Mouse (Mus musculus) intestine, postnatal 0 days (tissue): ENCODE results near the gene Maml1. TPM values are rescaled to one million over a fixed set of nuclear protein-coding genes. Genes with fewer than 3 reads are reported as not detected.
A peak's percentile ranks its signal among the peaks of the same experiment; 100 is the strongest.

ENCODE experiments used
- ATAC-seq: fragments of 200-750 bp; cut with Nextera tagmentation; 2 replicates; pipeline ENCODE4 v1.8.0; 2017; ENCODE audit warnings: mild to moderate bottlenecking, moderate TSS enrichment, moderate library complexity
- H3K27ac ChIP-seq: fragments of 300-500 bp; sonication (generic); 2 replicates; pipeline ENCODE4 v1.5.1; 2014; ENCODE audit warnings: mild to moderate bottlenecking, low read depth, low read length, moderate library complexity
- H3K27me3 ChIP-seq: fragments of 300-500 bp; sonication (generic); replicated peaks from 2 replicates; pipeline ENCODE4 v1.6.1; 2014; ENCODE audit warnings: low read length, mixed read lengths; ENCODE audit not compliant: control insufficient read depth, insufficient read depth
- H3K36me3 ChIP-seq: fragments of 300-500 bp; sonication (generic); 2 replicates; pipeline ENCODE4 v1.6.1; 2014; ENCODE audit warnings: mild to moderate bottlenecking, moderate library complexity; ENCODE audit not compliant: control insufficient read depth, insufficient read depth
- H3K4me1 ChIP-seq: fragments of 300-500 bp; sonication (generic); replicated peaks from 2 replicates; pipeline ENCODE4 v1.6.1; 2014; ENCODE audit warnings: antibody characterized with exemption, low read length, mixed read lengths; ENCODE audit not compliant: control insufficient read depth, insufficient read depth
- H3K4me2 ChIP-seq: fragments of 300-500 bp; sonication (generic); replicated peaks from 2 replicates; pipeline ENCODE4 v1.6.1; 2014; ENCODE audit warnings: low read depth, mild to moderate bottlenecking, moderate library complexity
- H3K4me3 ChIP-seq: fragments of 300-500 bp; sonication (generic); 2 replicates; pipeline ENCODE4 v1.5.1; 2014; ENCODE audit warnings: low read depth, low read length
- H3K9ac ChIP-seq: fragments of 300-500 bp; sonication (generic); 2 replicates; pipeline ENCODE4 v1.6.1; 2014; ENCODE audit warnings: mild to moderate bottlenecking, low read depth, low read length
- H3K9me3 ChIP-seq: fragments of 300-500 bp; sonication (generic); 2 replicates; pipeline ENCODE4 v1.6.1; 2016; ENCODE audit warnings: mixed run types; ENCODE audit not compliant: control insufficient read depth
- CTCF ChIP-seq: sonication (generic); IDR thresholded peaks from 2 replicates; pipeline ENCODE4 v1.5.1; 2016; ENCODE audit warnings: low read depth, mild to moderate bottlenecking, control low read depth, antibody characterized with exemption, moderate library complexity
- WGBS: fragments of 180-500 bp; shearing (Covaris S2); extraction: QIAGEN DNeasy Blood & Tissue Kit; methylation state at CpG from one replicate; pipeline ENCODE4 v1.1.7; 2014; 5-methylcytosine and 5-hydroxymethylcytosine counted together
- polyA plus RNA-seq: library from polyadenylated mRNA; unstranded; fragments of >200 nt; fragmentation: Nextera tagmentation; extraction: Ambion mirVana; gene quantifications from 2 replicates; pipeline ENCODE4 v1.2.1, GENCODE M21; 2015

Maml1 gene
- polyA plus RNA-seq, 1 experiment from 2014 or later: 2.5 TPM

DNA sequence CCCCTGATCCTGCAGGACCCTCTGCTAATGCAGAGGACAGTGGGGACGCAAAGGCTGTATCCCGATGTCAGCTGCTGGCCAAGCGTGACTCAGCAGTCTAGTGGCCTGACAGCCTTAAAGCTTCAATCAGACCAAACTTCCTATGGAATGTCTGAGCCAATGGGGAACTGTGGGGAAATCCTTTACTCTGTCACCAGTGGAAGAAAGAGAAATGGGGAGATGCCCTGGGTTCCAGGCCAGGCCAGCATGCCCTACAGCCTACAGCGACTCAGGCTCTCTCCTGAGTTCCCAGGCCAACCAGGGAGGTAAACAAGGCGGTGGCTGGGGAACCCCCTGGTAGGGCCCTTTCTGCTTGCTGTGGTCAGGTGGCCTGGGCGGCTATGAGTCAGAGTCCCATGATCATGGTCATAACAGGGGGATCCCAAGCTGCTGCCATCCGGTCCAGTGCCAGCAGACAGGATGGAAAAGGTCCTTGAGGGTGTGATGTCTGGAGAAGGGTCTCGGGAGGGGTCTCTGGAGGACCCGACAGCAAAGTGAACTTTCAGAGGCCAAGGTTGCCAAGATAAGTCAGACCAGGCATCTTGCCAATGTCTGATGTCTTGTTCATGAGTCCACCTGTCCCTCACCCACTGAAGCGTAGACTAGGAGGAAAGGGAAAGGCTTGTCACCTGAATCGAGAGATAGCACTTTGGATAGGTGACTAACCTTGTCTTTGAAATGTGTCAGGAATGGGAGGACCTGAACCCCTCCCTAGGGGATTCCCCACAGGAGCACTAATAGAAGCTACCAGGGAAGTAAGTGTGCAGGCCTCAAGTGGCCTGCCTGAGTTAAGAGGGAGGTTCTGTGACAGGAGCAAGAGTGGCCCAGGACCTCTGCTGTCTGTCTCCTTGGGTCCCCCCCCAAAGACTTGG lies 79.0 kb downstream of the Maml1 start:
- ATAC-seq: peak; percentile 76
- no peaks in the 10 kb centered on the region for H3K9me3 ChIP-seq
- no peak overlapping the region for H3K4me3 ChIP-seq
- H3K27me3 ChIP-seq: no peaks in the 10 kb centered on the region
- no peak overlapping the region for H3K9ac ChIP-seq
- no peak for TF ChIP-seq CTCF
- H3K27ac ChIP-seq: peak overlapping the region; percentile 86
- peak overlapping the region; percentile 24; the same call in 1 of the 2 replicates for H3K4me2 ChIP-seq
- H3K36me3 ChIP-seq: peaks cover under 1% of the 10 kb centered on the region
- WGBS: 27% methylated on average over 11 of the region's 11 CpGs
- peaks cover 10% of the 10 kb centered on the region; the same call in 1 of the 2 replicates for H3K4me1 ChIP-seq

GRCm38 (mm10) chr11:50212060-50212739 lies 79.9 kb downstream of the Maml1 start:
- TF ChIP-seq CTCF: no peak
- Histone ChIP-seq H3K4me2 (no peak overlapping the region), H3K27me3 (no peaks in the 10 kb centered on the region), H3K4me1 (peaks cover 3% of the 10 kb centered on the region; the same call in 1 of the 2 replicates), H3K9ac (no peak overlapping the region), H3K27ac (peak overlapping the region; percentile 86), H3K4me3 (no peak overlapping the region), H3K36me3 (peaks cover 10% of the 10 kb centered on the region), H3K9me3 (no peaks in the 10 kb centered on the region)
- 61% methylated on average over 3 of the region's 3 CpGs for WGBS
- ATAC-seq: no peak

DNA sequence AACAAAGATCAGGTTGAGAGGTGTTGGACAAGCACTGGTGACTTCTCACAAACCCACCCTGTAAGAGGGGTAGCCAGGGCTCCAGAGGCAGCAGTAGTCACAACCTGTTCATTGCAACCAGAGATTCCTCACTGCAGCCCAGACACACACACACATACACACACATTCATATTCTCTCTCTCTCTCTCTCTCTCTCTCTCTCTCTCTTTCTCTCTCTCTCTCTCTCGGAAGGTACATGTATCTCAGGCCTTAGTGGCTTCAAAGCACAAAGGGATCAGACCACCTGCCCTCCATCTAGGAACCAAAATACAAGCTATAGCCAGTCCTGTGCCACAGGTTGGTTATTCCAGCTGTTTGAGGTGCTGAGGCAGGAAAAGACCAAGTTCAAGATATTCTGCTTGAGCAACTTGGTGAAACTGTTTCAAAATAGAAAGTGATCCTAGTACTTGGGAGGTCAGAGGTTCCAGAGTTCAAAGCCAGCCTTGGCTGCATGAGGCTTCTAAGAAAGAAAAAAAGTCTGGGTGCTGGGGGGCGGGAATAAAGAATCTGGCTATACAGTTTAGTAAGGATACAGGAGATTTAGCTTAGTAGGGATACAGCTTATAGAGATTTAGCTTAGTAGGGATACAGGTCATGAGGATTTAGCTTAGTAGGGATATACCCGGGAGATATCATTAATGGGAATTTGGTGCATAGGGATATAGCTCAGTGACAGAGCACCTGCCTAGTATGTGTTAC lies 80.6 kb downstream of the Maml1 start:
- Histone ChIP-seq H3K27me3 (no peaks in the 10 kb centered on the region), H3K4me3 (peak overlapping the region; percentile 97), H3K9me3 (no peaks in the 10 kb centered on the region), H3K4me2 (peak overlapping the region; percentile 67), H3K27ac (peak overlapping the region; percentile 100), H3K36me3 (peaks cover 17% of the 10 kb centered on the region), H3K4me1 (peaks cover 3% of the 10 kb centered on the region; the same call in 1 of the 2 replicates), H3K9ac (peak overlapping the region; percentile 98; the same call in 1 of the 2 replicates)
- 95% methylated on average over 3 of the region's 3 CpGs for WGBS
- no peak for ATAC-seq
- no peak for TF ChIP-seq CTCF

DNA sequence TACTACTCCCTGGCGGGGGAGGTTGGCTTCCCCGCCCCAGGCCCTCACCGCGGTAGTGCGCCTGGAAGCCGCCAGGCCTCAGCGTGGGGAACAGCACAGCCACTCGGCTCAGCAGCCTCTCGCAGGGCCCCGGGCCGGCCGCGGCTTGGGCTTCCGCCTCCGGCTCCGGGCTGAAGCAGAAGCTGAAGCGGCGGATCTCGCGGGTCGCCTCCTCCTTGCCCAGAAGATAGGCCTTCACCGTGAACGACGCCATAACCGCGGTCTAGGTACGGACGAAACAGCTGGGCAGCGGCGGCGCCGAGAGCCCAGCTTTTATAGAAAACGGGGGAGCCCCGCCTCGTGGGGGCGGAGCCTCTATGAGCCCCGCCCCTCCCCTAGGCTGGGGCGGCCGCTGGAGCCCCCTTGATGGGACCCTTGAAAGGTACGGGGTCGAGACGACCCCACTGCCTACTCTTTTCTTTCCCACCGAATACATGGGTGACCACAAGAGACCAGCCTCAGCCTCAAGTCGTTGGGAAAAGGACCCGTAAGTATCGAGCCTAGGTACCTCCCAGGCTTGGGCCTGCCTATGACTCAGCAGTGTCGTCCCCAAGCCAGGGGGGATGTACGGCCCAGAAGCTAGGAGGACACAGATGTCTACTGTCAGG lies 81.5 kb downstream of the Maml1 start, which contains the start of the genes Sqstm1 and Mgat4b:
Gene Sqstm1, minus strand, starts transcription at position 323 of the 647 bp plus-strand sequence.
Gene Mgat4b, plus strand, starts transcription at position 386 of the 647 bp plus-strand sequence.
- ATAC-seq: peak; percentile 59

GRCm38 (mm10) chr11:50210101-50210504 lies 82.0 kb downstream of the Maml1 start:
- no peaks in the 10 kb centered on the region for H3K27me3 ChIP-seq
- ATAC-seq: peak; percentile 81
- H3K4me3 ChIP-seq: peak overlapping the region; percentile 97
- H3K27ac ChIP-seq: peak overlapping the region; percentile 100
- peaks cover 3% of the 10 kb centered on the region; the same call in 1 of the 2 replicates for H3K4me1 ChIP-seq
- no peaks in the 10 kb centered on the region for H3K9me3 ChIP-seq
- peaks cover 31% of the 10 kb centered on the region for H3K36me3 ChIP-seq
- WGBS: under 1% methylated on average over 24 of the region's 24 CpGs
- H3K9ac ChIP-seq: peak overlapping the region; percentile 98
- TF ChIP-seq CTCF: no peak
- peak overlapping the region; percentile 67 for H3K4me2 ChIP-seq

More for the DNA sequence above, 81.5 kb downstream of the Maml1 start, which contains the start of the genes Sqstm1 and Mgat4b:
- peak within 1 kb of the TSS; percentile 100 for H3K27ac ChIP-seq
- H3K4me3 ChIP-seq: peak within 1 kb of the TSS; percentile 97
- H3K4me2 ChIP-seq: peak within 1 kb of the TSS; percentile 67
- H3K4me1 ChIP-seq: peaks cover 3% of the 10 kb centered on the region; the same call in 1 of the 2 replicates
- no peaks in the 10 kb centered on the region for H3K27me3 ChIP-seq
- 0% methylated on average over 48 of the region's 48 CpGs for WGBS
- peak within 1 kb of the TSS; percentile 98 for H3K9ac ChIP-seq
- H3K9me3 ChIP-seq: no peaks in the 10 kb centered on the region
- TF ChIP-seq CTCF: no peak; the same call in 1 of the 2 replicates
- peaks cover 26% of the 10 kb centered on the region for H3K36me3 ChIP-seq
